Mouse (Mus musculus): ENCODE measurements at regions not wholly inside any gene's neighbourhood (a gene's known extent, or its start where the extent isn't known, plus 50 kb on each side); places are given as distances from the start of the nearest gene placed in this dataset.

- Histone ChIP-seq H3K9me3 (replicated peaks) (peaks cover 55% of the 10 kb centered on the region), H3K4me3 (ENCODE audit: low read depth, low read length) (no peak overlapping the region), H3K4me1 (ENCODE audit: insufficient read depth, low read depth, low read length) (no peaks in the 10 kb centered on the region), H3K27me3 (ENCODE audit: insufficient read depth, low read length) (no peaks in the 10 kb centered on the region), H3K36me3 (replicated peaks) (no peaks in the 10 kb centered on the region)
- DNase-seq (ENCODE audit: low spot score) (no peak), ATAC-seq (ENCODE audit: extremely low read depth, insufficient number of reproducible peaks, low FRiP score, poor library complexity, severe bottlenecking) (no peak)
- TF ChIP-seq TAL1 (conservative IDR thresholded peaks at IDR 0.05; ENCODE audit: low read depth, low read length) (no peak), GATA1 (IDR thresholded peaks at IDR 0.05; ENCODE audit: borderline replicate concordance, low read length) (no peak), GATA2 (IDR thresholded peaks at IDR 0.05; ENCODE audit: borderline replicate concordance, low read depth, low read length) (no peak), CTCF (IDR thresholded peaks at IDR 0.05; ENCODE audit: low read depth, low read length) (no peak), POLR2AphosphoS5 (IDR thresholded peaks at IDR 0.05; ENCODE audit: insufficient replicate concordance, low read depth, low read length) (no peak)
Observed at GRCm38 (mm10) chr1:90353325-90353724, 149.5 kb downstream of the Ackr3 start.

- peaks cover 72% of the 10 kb centered on the region for H3K9me3 ChIP-seq (replicated peaks)
- DNase-seq (ENCODE audit: low spot score) (no peak), ATAC-seq (ENCODE audit: extremely low read depth, insufficient number of reproducible peaks, low FRiP score, poor library complexity, severe bottlenecking) (no peak)
- no peak overlapping the region for H3K4me3 ChIP-seq (ENCODE audit: low read depth, low read length)
- no peaks in the 10 kb centered on the region for H3K36me3 ChIP-seq (replicated peaks)
- no peaks in the 10 kb centered on the region for H3K27me3 ChIP-seq (ENCODE audit: insufficient read depth, low read length)
- no peaks in the 10 kb centered on the region for H3K4me1 ChIP-seq (ENCODE audit: insufficient read depth, low read depth, low read length)
- no peak for TF ChIP-seq GATA2 (IDR thresholded peaks at IDR 0.05; ENCODE audit: borderline replicate concordance, low read depth, low read length)
- no peak for TF ChIP-seq CTCF (IDR thresholded peaks at IDR 0.05; ENCODE audit: low read depth, low read length)
- TF ChIP-seq TAL1 (conservative IDR thresholded peaks at IDR 0.05; ENCODE audit: low read depth, low read length): no peak
- no peak for TF ChIP-seq GATA1 (IDR thresholded peaks at IDR 0.05; ENCODE audit: borderline replicate concordance, low read length)
- no peak for TF ChIP-seq POLR2AphosphoS5 (IDR thresholded peaks at IDR 0.05; ENCODE audit: insufficient replicate concordance, low read depth, low read length)
Observed at GRCm38 (mm10) chr1:90356567-90356966, 152.8 kb downstream of the Ackr3 start.

GRCm38 (mm10) chr1:90357391-90357790, 153.6 kb downstream of the Ackr3 start:
- DNase-seq (ENCODE audit: low spot score) (no peak), ATAC-seq (ENCODE audit: extremely low read depth, insufficient number of reproducible peaks, low FRiP score, poor library complexity, severe bottlenecking) (no peak)
- Histone ChIP-seq H3K36me3 (replicated peaks) (no peaks in the 10 kb centered on the region), H3K4me1 (ENCODE audit: insufficient read depth, low read depth, low read length) (no peaks in the 10 kb centered on the region), H3K9me3 (replicated peaks) (peaks cover 67% of the 10 kb centered on the region), H3K27me3 (ENCODE audit: insufficient read depth, low read length) (no peaks in the 10 kb centered on the region), H3K4me3 (ENCODE audit: low read depth, low read length) (no peak overlapping the region)
- TF ChIP-seq POLR2AphosphoS5 (IDR thresholded peaks at IDR 0.05; ENCODE audit: insufficient replicate concordance, low read depth, low read length): no peak
- no peak for TF ChIP-seq TAL1 (conservative IDR thresholded peaks at IDR 0.05; ENCODE audit: low read depth, low read length)
- TF ChIP-seq GATA2 (IDR thresholded peaks at IDR 0.05; ENCODE audit: borderline replicate concordance, low read depth, low read length): no peak
- no peak for TF ChIP-seq GATA1 (IDR thresholded peaks at IDR 0.05; ENCODE audit: borderline replicate concordance, low read length)
- no peak for TF ChIP-seq CTCF (IDR thresholded peaks at IDR 0.05; ENCODE audit: low read depth, low read length)

- ATAC-seq (ENCODE audit: extremely low read depth, insufficient number of reproducible peaks, low FRiP score, poor library complexity, severe bottlenecking) (no peak), DNase-seq (ENCODE audit: low spot score) (no peak)
- no peak for TF ChIP-seq GATA2 (IDR thresholded peaks at IDR 0.05; ENCODE audit: borderline replicate concordance, low read depth, low read length)
- TF ChIP-seq POLR2AphosphoS5 (IDR thresholded peaks at IDR 0.05; ENCODE audit: insufficient replicate concordance, low read depth, low read length): no peak
- no peak for TF ChIP-seq GATA1 (IDR thresholded peaks at IDR 0.05; ENCODE audit: borderline replicate concordance, low read length)
- Histone ChIP-seq H3K9me3 (replicated peaks) (peaks cover 71% of the 10 kb centered on the region), H3K4me1 (ENCODE audit: insufficient read depth, low read depth, low read length) (no peaks in the 10 kb centered on the region), H3K4me3 (ENCODE audit: low read depth, low read length) (no peak overlapping the region), H3K27me3 (ENCODE audit: insufficient read depth, low read length) (no peaks in the 10 kb centered on the region), H3K36me3 (replicated peaks) (no peaks in the 10 kb centered on the region)
Observed at GRCm38 (mm10) chr1:90358971-90359370, 155.2 kb downstream of the Ackr3 start.

GRCm38 (mm10) chr1:90360065-90360464, 156.3 kb downstream of the Ackr3 start:
- no peak overlapping the region for H3K4me3 ChIP-seq (ENCODE audit: low read depth, low read length)
- no peaks in the 10 kb centered on the region for H3K27me3 ChIP-seq (ENCODE audit: insufficient read depth, low read length)
- DNase-seq (ENCODE audit: low spot score): no peak
- H3K36me3 ChIP-seq (replicated peaks): no peaks in the 10 kb centered on the region
- no peaks in the 10 kb centered on the region for H3K4me1 ChIP-seq (ENCODE audit: insufficient read depth, low read depth, low read length)
- ATAC-seq (ENCODE audit: extremely low read depth, insufficient number of reproducible peaks, low FRiP score, poor library complexity, severe bottlenecking): no peak
- TF ChIP-seq POLR2AphosphoS5 (IDR thresholded peaks at IDR 0.05; ENCODE audit: insufficient replicate concordance, low read depth, low read length) (no peak), GATA2 (IDR thresholded peaks at IDR 0.05; ENCODE audit: borderline replicate concordance, low read depth, low read length) (no peak), GATA1 (IDR thresholded peaks at IDR 0.05; ENCODE audit: borderline replicate concordance, low read length) (no peak)
- peaks cover 77% of the 10 kb centered on the region for H3K9me3 ChIP-seq (replicated peaks)

GRCm38 (mm10) chr1:90364444-90364843, 160.7 kb downstream of the Ackr3 start:
- Histone ChIP-seq H3K27me3 (ENCODE audit: insufficient read depth, low read length) (no peaks in the 10 kb centered on the region), H3K4me1 (ENCODE audit: insufficient read depth, low read depth, low read length) (no peaks in the 10 kb centered on the region), H3K4me3 (ENCODE audit: low read depth, low read length) (no peak overlapping the region), H3K9me3 (replicated peaks) (peaks cover 81% of the 10 kb centered on the region), H3K36me3 (replicated peaks) (no peaks in the 10 kb centered on the region)
- TF ChIP-seq TAL1 (conservative IDR thresholded peaks at IDR 0.05; ENCODE audit: low read depth, low read length) (no peak), GATA2 (IDR thresholded peaks at IDR 0.05; ENCODE audit: borderline replicate concordance, low read depth, low read length) (no peak), GATA1 (IDR thresholded peaks at IDR 0.05; ENCODE audit: borderline replicate concordance, low read length) (no peak), CTCF (IDR thresholded peaks at IDR 0.05; ENCODE audit: low read depth, low read length) (no peak), POLR2AphosphoS5 (IDR thresholded peaks at IDR 0.05; ENCODE audit: insufficient replicate concordance, low read depth, low read length) (no peak)
- no peak for DNase-seq (ENCODE audit: low spot score)
- ATAC-seq (ENCODE audit: extremely low read depth, insufficient number of reproducible peaks, low FRiP score, poor library complexity, severe bottlenecking): no peak

- no peak for ATAC-seq (ENCODE audit: extremely low read depth, insufficient number of reproducible peaks, low FRiP score, poor library complexity, severe bottlenecking)
- TF ChIP-seq CTCF (IDR thresholded peaks at IDR 0.05; ENCODE audit: low read depth, low read length) (no peak), GATA2 (IDR thresholded peaks at IDR 0.05; ENCODE audit: borderline replicate concordance, low read depth, low read length) (no peak), GATA1 (IDR thresholded peaks at IDR 0.05; ENCODE audit: borderline replicate concordance, low read length) (no peak)
- H3K9me3 ChIP-seq (replicated peaks): peaks cover 78% of the 10 kb centered on the region
- DNase-seq (ENCODE audit: low spot score): no peak
- no peaks in the 10 kb centered on the region for H3K36me3 ChIP-seq (replicated peaks)
- H3K4me3 ChIP-seq (ENCODE audit: low read depth, low read length): no peak overlapping the region
- H3K4me1 ChIP-seq (ENCODE audit: insufficient read depth, low read depth, low read length): no peaks in the 10 kb centered on the region
- no peaks in the 10 kb centered on the region for H3K27me3 ChIP-seq (ENCODE audit: insufficient read depth, low read length)
Observed at GRCm38 (mm10) chr1:90368581-90368980, 164.8 kb downstream of the Ackr3 start.
